Mouse (Mus musculus) lung, postnatal 14 days (tissue): ENCODE data around the gene Tet2.
"Not testable (repeated sequence)": the region's sequence is repeated elsewhere in the genome, so short reads cannot be mapped to it uniquely, and the experiment has no call there.

Experiments used
- DNase-seq: peaks from one replicate; pipeline ENCODE4 v3.0.0; 2021

The Tet2 gene

GRCm38 (mm10) chr3:133544551-133545303 lies at the start of gene Tet2:
TSS of gene Tet2 (minus strand) at chr3:133545139.
- peak; percentile 60 for DNase-seq

- not testable (repeated sequence) for DNase-seq
Measured at GRCm38 (mm10) chr3:133592995-133593394, 48.1 kb upstream of the Tet2 start.

- DNase-seq: no peak
Measured at GRCm38 (mm10) chr3:133590506-133591152, 45.7 kb upstream of the Tet2 start.

- no peak for DNase-seq
Measured at GRCm38 (mm10) chr3:133585010-133585409, 40.1 kb upstream of the Tet2 start.

GRCm38 (mm10) chr3:133583411-133584025 lies 38.6 kb upstream of the Tet2 start:
- DNase-seq: no peak

GRCm38 (mm10) chr3:133582969-133583368 lies 38.0 kb upstream of the Tet2 start:
- no peak for DNase-seq

- DNase-seq: no peak
Measured at GRCm38 (mm10) chr3:133582096-133582495, 37.2 kb upstream of the Tet2 start.

- no peak for DNase-seq
Measured at GRCm38 (mm10) chr3:133581541-133581940, 36.6 kb upstream of the Tet2 start.

GRCm38 (mm10) chr3:133579671-133580070 lies 34.7 kb upstream of the Tet2 start:
- no peak for DNase-seq

- no peak for DNase-seq
Measured at GRCm38 (mm10) chr3:133579140-133579539, 34.2 kb upstream of the Tet2 start.

GRCm38 (mm10) chr3:133574969-133575368 lies 30.0 kb upstream of the Tet2 start:
- no peak for DNase-seq

GRCm38 (mm10) chr3:133571961-133572360 lies 27.0 kb upstream of the Tet2 start:
- no peak for DNase-seq

GRCm38 (mm10) chr3:133563503-133564205 lies 18.7 kb upstream of the Tet2 start:
- DNase-seq: no peak

- no peak for DNase-seq
Measured at GRCm38 (mm10) chr3:133559413-133560114, 14.6 kb upstream of the Tet2 start.

GRCm38 (mm10) chr3:133557602-133558001 lies 12.7 kb upstream of the Tet2 start:
- DNase-seq: no peak

- no peak for DNase-seq
Measured at GRCm38 (mm10) chr3:133557154-133557553, 12.2 kb upstream of the Tet2 start.

GRCm38 (mm10) chr3:133555378-133555777 lies 10.4 kb upstream of the Tet2 start:
- DNase-seq: no peak

- no peak for DNase-seq
Measured at GRCm38 (mm10) chr3:133554552-133555067, 9.7 kb upstream of the Tet2 start.

GRCm38 (mm10) chr3:133554092-133554491 lies 9.2 kb upstream of the Tet2 start:
- no peak for DNase-seq

- DNase-seq: peak; percentile 25
Measured at GRCm38 (mm10) chr3:133551941-133552340, 7.0 kb upstream of the Tet2 start.

GRCm38 (mm10) chr3:133549385-133550170 lies 4.6 kb upstream of the Tet2 start:
- no peak for DNase-seq

GRCm38 (mm10) chr3:133548613-133549012 lies 3.7 kb upstream of the Tet2 start:
- DNase-seq: no peak
